Mouse (Mus musculus) E14TG2a.4 (cell line): ENCODE results near the gene Robo4.

ENCODE experiments used
- CTCF ChIP-seq: conservative IDR thresholded peaks from 2 replicates; pipeline ENCODE4 v1.5.1; 2014; ENCODE audit warnings: low read length
- NANOG ChIP-seq: IDR thresholded peaks from 2 replicates; pipeline ENCODE4 v1.6.1; 2014; ENCODE audit warnings: borderline replicate concordance, low read length, mixed read lengths

DNA sequence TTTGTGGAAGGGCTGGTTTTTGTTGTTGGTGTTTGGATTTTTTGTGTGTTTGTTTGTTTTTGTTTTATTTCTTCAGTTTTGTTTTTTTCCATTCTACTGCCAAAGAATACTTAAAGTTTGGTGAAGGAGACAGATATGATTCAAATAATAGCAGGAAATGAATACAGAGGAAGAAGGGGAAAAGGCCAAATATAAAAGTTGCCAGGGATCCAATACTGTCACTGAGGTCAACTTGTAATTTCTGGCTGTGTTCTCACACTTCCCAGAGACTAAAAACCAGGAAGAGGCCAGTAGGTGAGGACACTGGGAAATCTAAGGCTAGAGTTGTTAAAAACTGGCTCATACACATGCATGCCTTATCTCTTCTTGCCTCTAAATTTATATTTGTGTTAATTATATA, 39.6 kb upstream of the Robo4 start:
- TF ChIP-seq CTCF, result no peak
- TF ChIP-seq NANOG, result no peak
